Mouse (Mus musculus): Measurements from ENCODE around the gene Tbc1d9b. TPM values are rescaled to one million over a fixed set of nuclear protein-coding genes. Genes with fewer than 3 reads are reported as not detected.

Gene Tbc1d9b
- polyA plus RNA-seq (2015; fragmentation: Nextera tagmentation; extraction: Ambion mirVana) = 12.9 and 13.1 TPM in 2 replicates

- H3K4me1 ChIP-seq (ENCODE audit: control insufficient read depth, low read depth, low read length) = peaks cover 34% of the 10 kb centered on the region
- H3K27ac ChIP-seq (ENCODE audit: low read length) = peak within 1 kb of the TSS; percentile 74
- H3K4me3 ChIP-seq (ENCODE audit: low read depth, low read length) = peak within 1 kb of the TSS; percentile 83
- peak within 1 kb of the TSS; percentile 95 for H3K9ac ChIP-seq (ENCODE audit: low read depth, low read length)
- no peaks in the 10 kb centered on the region for H3K9me3 ChIP-seq (replicated peaks; ENCODE audit: control insufficient read depth, low read length)
- H3K36me3 ChIP-seq (ENCODE audit: control insufficient read depth, insufficient read depth) = peaks cover 4% of the 10 kb centered on the region; the same call in 1 of the 2 replicates
- H3K27me3 ChIP-seq (ENCODE audit: control insufficient read depth, insufficient read depth, low read depth, low read length) = no peaks in the 10 kb centered on the region
- WGBS (ENCODE audit: insufficient replicate concordance) = under 1% methylated on average over 76 of the region's 77 CpGs
- ATAC-seq (ENCODE audit: low read depth) = peak; percentile 93
- peak within 1 kb of the TSS; percentile 93 for H3K4me2 ChIP-seq (ENCODE audit: low read depth, low read length)
Observed at GRCm38 (mm10) chr11:50130811-50131766, at the start of gene Tbc1d9b. Tbc1d9b (plus strand) TSS chr11:50131396.

GRCm38 (mm10) chr11:50086211-50086610 lies 45.0 kb upstream of the Tbc1d9b start:
- no peaks in the 10 kb centered on the region for H3K9me3 ChIP-seq (replicated peaks; ENCODE audit: control insufficient read depth, low read length)

GRCm38 (mm10) chr11:50089840-50090239 lies 41.4 kb upstream of the Tbc1d9b start:
- H3K4me3 ChIP-seq (ENCODE audit: low read depth, low read length) = no peak overlapping the region
- no peak overlapping the region for H3K27ac ChIP-seq (ENCODE audit: low read length)
- 56% methylated on average over 1 of the region's 1 CpGs for WGBS (ENCODE audit: insufficient replicate concordance)
- H3K4me1 ChIP-seq (ENCODE audit: control insufficient read depth, low read depth, low read length) = peaks cover 5% of the 10 kb centered on the region
- H3K27me3 ChIP-seq (ENCODE audit: control insufficient read depth, insufficient read depth, low read depth, low read length) = no peaks in the 10 kb centered on the region
- H3K36me3 ChIP-seq (ENCODE audit: control insufficient read depth, insufficient read depth) = no peaks in the 10 kb centered on the region
- no peak overlapping the region for H3K9ac ChIP-seq (ENCODE audit: low read depth, low read length)
- no peaks in the 10 kb centered on the region for H3K9me3 ChIP-seq (replicated peaks; ENCODE audit: control insufficient read depth, low read length)
- H3K4me2 ChIP-seq (ENCODE audit: low read depth, low read length) = no peak overlapping the region
- peak; percentile 70; the same call in 1 of the 2 replicates for ATAC-seq (ENCODE audit: low read depth)

More at GRCm38 (mm10) chr11:50086211-50086610, 45.0 kb upstream of the Tbc1d9b start:
- Histone ChIP-seq H3K36me3 (ENCODE audit: control insufficient read depth, insufficient read depth) (no peaks in the 10 kb centered on the region), H3K27me3 (ENCODE audit: control insufficient read depth, insufficient read depth, low read depth, low read length) (no peaks in the 10 kb centered on the region), H3K9ac (ENCODE audit: low read depth, low read length) (no peak overlapping the region), H3K27ac (ENCODE audit: low read length) (no peak overlapping the region), H3K4me2 (ENCODE audit: low read depth, low read length) (no peak overlapping the region), H3K4me3 (ENCODE audit: low read depth, low read length) (no peak overlapping the region), H3K4me1 (ENCODE audit: control insufficient read depth, low read depth, low read length) (peaks cover 5% of the 10 kb centered on the region)
- WGBS (ENCODE audit: insufficient replicate concordance) = 75% methylated on average over 3 of the region's 3 CpGs
- ATAC-seq (ENCODE audit: low read depth) = no peak

- ATAC-seq (ENCODE audit: low read depth) = no peak
- 61% methylated on average over 5 of the region's 5 CpGs for WGBS (ENCODE audit: insufficient replicate concordance)
- no peak overlapping the region for H3K9ac ChIP-seq (ENCODE audit: low read depth, low read length)
- H3K4me2 ChIP-seq (ENCODE audit: low read depth, low read length) = no peak overlapping the region
- H3K27ac ChIP-seq (ENCODE audit: low read length) = no peak overlapping the region
- no peaks in the 10 kb centered on the region for H3K9me3 ChIP-seq (replicated peaks; ENCODE audit: control insufficient read depth, low read length)
- no peak overlapping the region for H3K4me3 ChIP-seq (ENCODE audit: low read depth, low read length)
- peaks cover 5% of the 10 kb centered on the region for H3K4me1 ChIP-seq (ENCODE audit: control insufficient read depth, low read depth, low read length)
- no peaks in the 10 kb centered on the region for H3K36me3 ChIP-seq (ENCODE audit: control insufficient read depth, insufficient read depth)
- no peaks in the 10 kb centered on the region for H3K27me3 ChIP-seq (ENCODE audit: control insufficient read depth, insufficient read depth, low read depth, low read length)
Observed at GRCm38 (mm10) chr11:50090982-50091675, 40.1 kb upstream of the Tbc1d9b start.

GRCm38 (mm10) chr11:50091681-50092080 lies 39.5 kb upstream of the Tbc1d9b start:
- no peak overlapping the region for H3K9ac ChIP-seq (ENCODE audit: low read depth, low read length)
- no peaks in the 10 kb centered on the region for H3K9me3 ChIP-seq (replicated peaks; ENCODE audit: control insufficient read depth, low read length)
- no peak for ATAC-seq (ENCODE audit: low read depth)
- no peak overlapping the region for H3K27ac ChIP-seq (ENCODE audit: low read length)
- no peaks in the 10 kb centered on the region for H3K36me3 ChIP-seq (ENCODE audit: control insufficient read depth, insufficient read depth)
- H3K4me1 ChIP-seq (ENCODE audit: control insufficient read depth, low read depth, low read length) = peaks cover 5% of the 10 kb centered on the region
- no peak overlapping the region for H3K4me2 ChIP-seq (ENCODE audit: low read depth, low read length)
- H3K4me3 ChIP-seq (ENCODE audit: low read depth, low read length) = no peak overlapping the region
- no peaks in the 10 kb centered on the region for H3K27me3 ChIP-seq (ENCODE audit: control insufficient read depth, insufficient read depth, low read depth, low read length)

GRCm38 (mm10) chr11:50095661-50096060 lies 35.5 kb upstream of the Tbc1d9b start:
- no peaks in the 10 kb centered on the region for H3K27me3 ChIP-seq (ENCODE audit: control insufficient read depth, insufficient read depth, low read depth, low read length)
- no peak overlapping the region for H3K4me3 ChIP-seq (ENCODE audit: low read depth, low read length)
- no peak overlapping the region for H3K9ac ChIP-seq (ENCODE audit: low read depth, low read length)
- no peak overlapping the region for H3K4me2 ChIP-seq (ENCODE audit: low read depth, low read length)
- H3K36me3 ChIP-seq (ENCODE audit: control insufficient read depth, insufficient read depth) = no peaks in the 10 kb centered on the region
- H3K27ac ChIP-seq (ENCODE audit: low read length) = no peak overlapping the region
- ATAC-seq (ENCODE audit: low read depth) = no peak
- no peaks in the 10 kb centered on the region for H3K9me3 ChIP-seq (replicated peaks; ENCODE audit: control insufficient read depth, low read length)
- no peaks in the 10 kb centered on the region for H3K4me1 ChIP-seq (ENCODE audit: control insufficient read depth, low read depth, low read length)
- WGBS (ENCODE audit: insufficient replicate concordance) = 79% methylated on average over 9 of the region's 9 CpGs

DNA sequence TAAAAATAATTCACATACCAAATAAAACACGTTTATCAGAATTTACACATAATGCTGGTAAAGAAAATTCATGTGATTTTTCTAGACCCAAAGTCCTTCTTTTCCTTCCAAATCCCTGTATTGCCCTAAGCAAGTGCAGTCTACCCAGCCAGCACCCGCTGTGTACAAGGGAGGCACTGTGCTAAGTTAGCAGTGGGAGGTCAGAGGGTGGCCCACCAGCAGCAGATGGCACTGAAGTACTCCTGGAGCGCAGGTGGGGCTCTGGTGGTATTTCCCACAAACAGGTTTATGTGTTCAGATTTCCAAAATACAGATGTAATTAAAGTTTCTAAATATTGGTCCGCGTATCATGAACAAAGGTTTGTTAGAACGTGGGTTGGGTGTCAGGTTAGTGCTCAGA lies 34.1 kb upstream of the Tbc1d9b start:
- ATAC-seq (ENCODE audit: low read depth) = no peak
- H3K4me3 ChIP-seq (ENCODE audit: low read depth, low read length) = no peak overlapping the region
- 80% methylated on average over 6 of the region's 6 CpGs for WGBS (ENCODE audit: insufficient replicate concordance)
- H3K4me1 ChIP-seq (ENCODE audit: control insufficient read depth, low read depth, low read length) = no peaks in the 10 kb centered on the region
- H3K27me3 ChIP-seq (ENCODE audit: control insufficient read depth, insufficient read depth, low read depth, low read length) = no peaks in the 10 kb centered on the region
- H3K4me2 ChIP-seq (ENCODE audit: low read depth, low read length) = no peak overlapping the region
- H3K9me3 ChIP-seq (replicated peaks; ENCODE audit: control insufficient read depth, low read length) = no peaks in the 10 kb centered on the region
- no peaks in the 10 kb centered on the region for H3K36me3 ChIP-seq (ENCODE audit: control insufficient read depth, insufficient read depth)
- no peak overlapping the region for H3K9ac ChIP-seq (ENCODE audit: low read depth, low read length)
- no peak overlapping the region for H3K27ac ChIP-seq (ENCODE audit: low read length)

GRCm38 (mm10) chr11:50098961-50099481 lies 32.2 kb upstream of the Tbc1d9b start:
- ATAC-seq (ENCODE audit: low read depth) = no peak
- Histone ChIP-seq H3K4me3 (ENCODE audit: low read depth, low read length) (no peak overlapping the region), H3K9me3 (replicated peaks; ENCODE audit: control insufficient read depth, low read length) (no peaks in the 10 kb centered on the region), H3K27me3 (ENCODE audit: control insufficient read depth, insufficient read depth, low read depth, low read length) (no peaks in the 10 kb centered on the region), H3K9ac (ENCODE audit: low read depth, low read length) (no peak overlapping the region), H3K4me1 (ENCODE audit: control insufficient read depth, low read depth, low read length) (peaks cover 3% of the 10 kb centered on the region; the same call in 1 of the 2 replicates), H3K4me2 (ENCODE audit: low read depth, low read length) (no peak overlapping the region), H3K36me3 (ENCODE audit: control insufficient read depth, insufficient read depth) (no peaks in the 10 kb centered on the region), H3K27ac (ENCODE audit: low read length) (no peak overlapping the region)
- WGBS (ENCODE audit: insufficient replicate concordance) = 62% methylated on average over 8 of the region's 8 CpGs
